Mouse (Mus musculus) kidney, adult 11 months (tissue): ENCODE measurements at regions not wholly inside any gene's neighbourhood (a gene's known extent, or its start where the extent isn't known, plus 50 kb on each side); places are given as distances from the start of the nearest gene placed in this dataset.

Experiments used
- DNase-seq: peaks from one replicate; pipeline ENCODE4 v3.0.0; 2022

DNA sequence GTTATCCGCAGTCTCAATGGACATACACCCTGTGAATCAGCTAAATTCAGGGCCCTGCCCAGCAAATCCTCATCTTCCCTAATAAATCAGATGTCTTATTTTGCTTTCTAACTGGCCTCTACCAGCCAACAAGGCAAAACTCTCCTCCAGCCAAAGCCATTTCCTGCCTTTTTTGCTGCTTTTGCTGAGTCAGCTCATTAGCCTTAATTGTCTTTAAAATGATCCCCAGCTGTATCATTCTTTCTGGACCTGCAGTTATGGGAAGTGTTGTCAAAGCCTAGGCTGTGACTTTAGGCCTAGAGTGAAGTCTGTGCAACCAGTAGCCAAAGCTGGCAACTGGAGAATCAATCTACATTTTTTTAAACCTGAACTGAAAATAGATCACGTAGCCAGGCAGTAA, 81.4 kb downstream of the Mtpn start:
- DNase-seq = no peak

DNA sequence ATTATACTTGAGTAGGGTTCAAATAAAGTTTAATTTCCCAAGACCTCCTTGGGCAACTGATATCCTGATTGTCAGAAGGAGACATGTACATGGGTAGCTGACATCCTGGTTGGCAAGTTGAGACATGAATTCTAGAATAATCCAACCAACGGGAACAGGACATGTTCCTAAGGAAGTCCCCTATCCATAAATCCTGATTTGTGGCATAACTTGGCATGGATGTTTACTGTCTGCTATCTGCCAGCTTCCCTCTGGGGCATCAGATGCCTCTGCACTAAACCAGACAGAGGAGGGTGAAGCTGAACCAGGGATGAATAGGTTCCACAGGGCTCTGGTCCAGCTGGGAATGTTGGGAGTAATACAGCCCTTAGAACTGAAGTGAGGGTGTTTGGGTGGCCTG, 94.7 kb downstream of the Mtpn start:
- no peak for DNase-seq

DNA sequence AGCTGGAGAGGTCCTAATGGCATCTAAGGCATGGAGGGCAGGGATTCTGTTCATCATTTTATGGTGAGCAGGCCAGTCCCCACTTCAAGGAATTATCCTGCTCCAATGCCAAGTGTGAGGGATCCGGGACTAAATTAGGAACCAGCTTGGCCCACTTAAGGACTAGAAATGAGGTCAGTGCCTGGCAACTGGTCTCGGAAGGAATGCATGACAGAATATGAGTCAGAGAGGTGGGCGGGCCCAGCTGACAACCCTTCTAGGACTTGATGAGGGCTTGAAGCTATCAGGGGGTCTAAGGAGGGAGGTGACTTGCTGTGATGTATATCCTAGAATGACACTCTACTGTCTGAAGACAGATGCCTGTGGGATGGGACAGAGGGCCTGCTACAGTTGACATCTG, 100.4 kb upstream of the Fam180a start:
- no peak for DNase-seq

DNA sequence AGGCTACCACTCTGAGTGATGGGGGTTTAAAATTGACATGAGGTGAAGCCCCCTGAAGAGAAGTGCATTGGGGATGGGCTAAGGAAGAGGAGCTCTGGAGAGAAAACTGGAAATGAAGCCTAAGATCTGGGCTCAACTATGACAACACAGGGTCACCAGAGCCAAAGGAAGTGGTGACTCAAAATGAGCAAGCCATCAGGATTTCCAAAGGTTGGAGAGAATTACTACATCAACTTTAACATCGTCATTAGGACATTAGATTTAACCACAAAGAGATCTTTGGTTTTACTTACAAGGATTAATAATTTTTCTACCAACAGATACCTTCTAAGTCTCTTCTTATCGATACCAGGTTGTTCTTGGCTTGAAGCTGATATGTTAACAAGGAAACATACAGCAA, 98.6 kb upstream of the Fam180a start:
- DNase-seq = no peak

DNA sequence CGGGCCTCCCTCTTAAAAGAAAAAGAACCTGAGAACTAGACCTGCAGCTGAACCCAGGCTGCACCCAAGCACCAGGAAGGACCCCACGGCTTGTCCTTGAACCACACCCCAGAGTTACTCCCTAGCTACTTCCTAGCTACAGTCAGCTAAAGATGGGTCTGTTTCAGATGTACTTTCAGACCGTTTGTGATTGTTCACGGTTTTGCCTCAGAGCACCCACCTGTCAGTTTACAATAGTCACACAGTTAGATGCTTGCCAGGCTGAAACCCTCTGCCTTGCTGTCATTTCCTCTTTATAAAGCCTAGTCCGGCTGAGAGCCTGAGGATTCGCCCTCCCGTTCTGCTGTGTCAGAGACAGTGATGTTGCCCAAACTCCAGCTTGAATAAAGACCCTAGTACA, 95.0 kb upstream of the Fam180a start:
- DNase-seq = no peak

DNA sequence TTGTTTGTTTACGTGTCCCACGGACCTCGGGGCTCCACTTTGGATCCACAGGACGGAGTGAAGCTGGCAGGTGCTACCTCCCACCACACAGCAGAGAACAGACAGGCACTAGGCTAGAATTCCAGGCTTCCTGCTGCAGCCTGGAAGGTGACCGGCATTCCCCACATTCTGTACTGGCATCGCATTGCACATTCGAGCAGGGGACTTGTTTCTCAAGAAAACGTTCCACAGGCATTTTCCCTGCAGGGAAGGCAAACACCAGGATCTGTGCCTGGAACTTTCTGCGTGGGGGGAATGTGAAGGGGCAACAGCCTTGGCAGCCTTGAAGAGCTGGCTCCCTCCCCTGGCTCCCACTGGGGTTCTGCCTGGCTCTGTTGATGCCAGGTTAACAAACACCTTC, 79.1 kb upstream of the Fam180a start:
- DNase-seq = no peak

DNA sequence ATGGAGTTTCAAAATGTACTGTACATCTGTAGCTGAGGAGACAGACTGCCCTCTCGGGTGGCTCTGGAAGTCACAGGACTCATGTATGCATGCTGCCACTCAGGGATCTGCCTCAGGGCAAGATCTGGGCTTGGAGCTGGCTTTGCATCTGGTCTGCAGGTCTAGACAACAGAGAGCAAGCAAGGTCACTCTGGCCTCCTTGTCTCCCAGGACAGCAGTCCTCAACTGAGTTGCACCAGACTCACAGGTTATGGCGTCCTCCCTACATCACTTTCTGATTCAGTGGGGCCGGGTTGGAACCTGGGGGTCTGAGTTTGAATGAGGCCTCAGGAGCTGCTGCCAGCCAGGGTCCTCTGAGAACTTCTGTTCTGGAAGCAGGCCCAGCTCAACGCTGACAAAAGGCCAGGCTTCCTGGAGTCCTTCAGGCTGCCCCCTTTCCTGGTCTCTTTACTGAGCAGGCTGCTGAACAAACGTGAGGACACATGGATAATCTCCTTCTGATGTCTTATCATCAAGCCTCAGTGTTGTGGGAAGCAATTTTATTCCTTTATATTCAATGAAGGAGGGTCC, 77.5 kb upstream of the Fam180a start:
- no peak for DNase-seq

DNA sequence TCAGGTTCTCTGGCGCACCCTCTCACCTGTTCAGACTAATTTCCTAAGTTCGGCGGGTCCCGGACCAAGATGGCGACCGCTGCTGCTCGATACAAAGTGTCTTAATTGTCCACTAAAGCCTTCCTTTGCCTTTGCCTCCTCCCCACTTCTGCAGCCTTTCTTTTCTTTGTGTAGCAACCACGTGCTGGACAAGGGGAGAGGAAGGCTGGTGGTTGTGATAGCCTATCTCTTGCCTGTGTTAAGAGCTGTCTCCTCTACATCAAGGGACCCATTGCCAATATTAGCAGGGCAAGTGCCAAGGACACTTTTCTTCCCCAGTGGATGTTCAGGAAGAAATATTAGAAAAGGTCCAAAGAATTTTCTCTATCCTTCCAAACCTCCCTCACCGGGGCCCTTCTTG, 69.8 kb upstream of the Fam180a start:
- no peak for DNase-seq

DNA sequence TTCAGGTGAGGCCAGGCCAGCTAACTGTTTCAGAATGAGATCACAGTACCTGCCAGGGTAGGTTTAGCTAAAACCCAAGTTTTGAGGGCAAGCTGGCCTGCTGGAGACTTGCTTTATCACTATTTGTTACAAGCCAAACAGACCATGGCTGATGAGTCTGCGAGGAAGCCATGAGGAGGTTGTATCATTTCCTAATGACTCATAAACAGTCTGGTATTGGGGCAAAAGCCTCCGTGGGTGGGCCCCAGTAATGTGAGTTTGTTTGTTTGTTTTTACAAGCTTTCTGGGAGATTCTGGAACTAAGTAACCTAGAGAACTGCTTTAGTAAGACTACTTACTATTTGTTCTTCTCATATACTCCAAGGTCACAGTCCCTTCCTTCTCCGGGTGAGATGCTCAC, 62.9 kb upstream of the Fam180a start:
- DNase-seq = no peak

DNA sequence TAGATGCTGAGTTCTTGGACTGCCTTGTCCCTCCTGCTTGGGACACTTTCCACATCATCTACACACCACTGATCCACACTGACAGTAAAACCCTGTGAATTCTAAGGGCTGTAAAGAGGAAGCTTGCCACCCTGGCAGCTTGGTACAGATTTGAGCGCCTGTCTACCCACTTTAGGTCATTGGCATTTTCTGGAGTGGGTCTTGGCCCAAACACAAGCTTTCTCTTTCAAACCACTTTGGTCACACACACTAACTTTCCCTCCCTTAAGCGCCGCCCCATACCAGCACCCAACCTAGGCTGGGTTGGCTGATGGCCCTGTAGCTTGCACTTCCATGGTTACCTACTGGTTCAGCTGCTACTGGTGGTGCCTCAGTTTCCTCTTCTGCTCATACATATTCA, 55.6 kb upstream of the Fam180a start:
- no peak for DNase-seq

DNA sequence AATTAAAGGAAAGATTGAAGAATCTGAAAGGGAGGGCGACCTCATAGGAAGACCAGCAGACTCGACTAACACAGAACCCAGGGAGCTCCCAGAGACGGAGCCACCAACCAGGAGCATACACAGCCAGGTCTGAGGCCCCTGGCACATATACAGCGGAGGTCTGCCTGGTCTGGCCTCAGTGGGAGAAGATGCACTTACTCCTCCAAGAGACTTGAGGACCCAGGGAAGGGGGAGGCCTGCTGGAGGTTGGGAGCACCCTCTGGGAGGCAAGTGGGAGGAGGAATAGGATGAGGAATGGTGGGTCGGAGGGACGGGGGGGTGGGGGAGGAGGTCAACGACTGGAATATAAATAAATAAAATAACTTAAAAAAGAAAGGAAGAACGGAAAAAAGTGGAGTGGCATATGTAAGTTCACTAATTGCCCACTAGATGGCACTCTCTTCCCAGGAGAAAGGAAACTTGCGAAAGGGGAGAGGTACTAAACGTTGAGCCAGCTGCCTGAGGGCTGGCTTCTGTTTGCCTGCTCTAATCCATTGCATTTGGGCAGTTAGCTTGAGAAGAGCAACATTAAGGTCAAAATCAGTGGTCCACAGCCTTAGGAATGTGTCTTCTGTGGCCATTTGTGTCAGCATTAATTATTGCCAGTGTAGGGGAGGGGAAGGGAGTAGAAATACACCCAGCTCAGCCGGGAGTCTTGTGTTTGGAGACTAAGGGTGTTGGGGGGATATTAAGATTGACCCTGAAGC, 55.0 kb upstream of the Fam180a start:
- peak; percentile 12 for DNase-seq

DNA sequence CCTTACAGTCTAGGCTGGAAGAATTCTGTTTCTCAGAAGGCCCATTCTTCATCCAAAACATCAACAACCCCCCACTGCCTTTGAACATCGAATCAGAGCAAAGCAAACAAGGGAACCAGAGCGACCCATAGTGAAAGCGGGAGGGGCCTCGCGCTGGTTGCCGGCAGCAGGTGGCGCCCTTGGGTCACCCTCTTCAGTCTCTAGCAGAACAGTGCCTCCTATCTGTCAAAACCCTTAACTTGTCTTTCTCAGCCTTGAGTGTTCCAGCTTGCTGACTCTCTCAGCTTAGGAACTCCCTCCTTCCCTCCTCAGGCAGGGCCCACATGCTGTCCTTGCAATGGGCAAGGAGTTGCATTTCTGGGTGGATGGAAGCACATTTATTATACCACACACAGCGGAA, 53.9 kb upstream of the Fam180a start:
- DNase-seq = peak; percentile 79

DNA sequence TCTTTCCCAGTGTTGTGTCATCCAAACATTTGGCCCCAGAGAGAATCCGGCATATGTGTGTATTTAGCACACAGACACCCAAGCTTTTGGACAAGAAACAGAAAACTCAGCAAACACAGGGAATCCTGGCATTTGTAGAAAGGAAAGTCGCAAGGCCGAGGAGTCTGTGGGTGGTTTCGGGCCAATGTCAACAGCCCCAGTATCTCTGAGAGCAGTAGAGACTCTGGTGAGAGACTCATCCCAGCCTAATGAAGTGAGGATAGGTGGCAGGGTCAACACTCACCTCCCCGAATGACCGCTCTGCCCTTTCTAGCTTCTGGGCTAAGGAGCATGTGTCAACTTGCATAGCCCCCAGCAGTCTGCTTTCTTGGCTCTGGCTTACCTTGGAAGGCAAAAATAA, 52.9 kb upstream of the Fam180a start:
- no peak for DNase-seq

DNA sequence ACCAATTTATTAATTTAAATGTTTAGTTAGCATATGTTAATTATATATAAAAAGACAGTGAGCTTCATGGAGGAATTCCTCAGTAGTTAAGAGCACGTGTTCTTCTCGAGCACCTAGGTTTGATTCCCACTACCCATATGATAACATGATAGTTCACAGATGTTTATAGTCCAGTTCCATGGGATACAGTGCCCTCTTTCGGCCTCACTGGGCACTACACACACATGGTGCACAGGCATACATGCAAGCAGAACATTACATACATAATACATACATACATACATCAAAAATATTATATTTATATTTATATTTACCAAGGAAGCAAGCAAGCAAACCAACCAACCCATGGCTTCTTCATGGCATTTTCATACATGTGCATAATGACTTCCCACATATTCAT, 51.6 kb upstream of the Fam180a start:
- DNase-seq = no peak

DNA sequence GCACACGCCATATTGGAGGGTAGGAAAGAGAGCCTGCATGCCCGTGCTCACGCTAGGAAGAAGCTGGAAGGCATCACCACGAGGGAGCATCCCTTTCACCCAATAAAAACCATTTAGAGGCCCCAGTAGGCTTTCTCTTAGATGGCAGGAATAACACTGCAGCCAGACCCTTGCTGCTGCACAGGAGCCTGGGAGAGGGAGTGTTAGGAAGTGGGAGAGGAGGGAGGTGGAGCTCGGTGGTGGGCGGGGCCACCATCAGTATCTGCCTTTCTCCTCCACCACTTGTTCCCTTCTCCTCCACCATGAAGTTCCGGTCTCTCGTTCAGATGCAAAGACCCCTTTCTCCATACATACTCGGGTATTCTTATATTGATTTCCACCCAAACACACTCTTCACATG, 50.6 kb upstream of the Fam180a start:
- no peak for DNase-seq
